Mouse (Mus musculus): ENCODE measurements around the gene Prkag2. TPM values are rescaled to one million over a fixed set of nuclear protein-coding genes. Genes with fewer than 3 reads are reported as not detected.

Prkag2 gene
- polyA plus RNA-seq (2016; fragmentation: Nextera tagmentation; extraction: Ambion mirVana) = 62.9 and 65.2 TPM in 2 replicates

GRCm38 (mm10) chr5:25100516-25101125 is at the start of gene Prkag2:
Gene Prkag2, minus strand, starts transcription at chr5:25100642.
- Histone ChIP-seq H3K9me3 (no peaks in the 10 kb centered on the region), H3K27me3 (replicated peaks) (peaks cover 43% of the 10 kb centered on the region), H3K4me2 (replicated peaks) (peak within 1 kb of the TSS; percentile 100), H3K9ac (peak within 1 kb of the TSS; percentile 53), H3K4me3 (peak within 1 kb of the TSS; percentile 58), H3K27ac (no peak within 1 kb of the TSS), H3K36me3 (no peaks in the 10 kb centered on the region), H3K4me1 (peaks cover 22% of the 10 kb centered on the region)
- peak; percentile 27; the same call in 1 of the 2 replicates for ATAC-seq (ENCODE audit: low FRiP score, low read depth)
- under 1% methylated on average over 48 of the region's 50 CpGs for WGBS

GRCm38 (mm10) chr5:25149331-25149965 is 49.0 kb upstream of the Prkag2 start:
- Histone ChIP-seq H3K4me3 (no peak overlapping the region), H3K9ac (no peak overlapping the region), H3K4me1 (no peaks in the 10 kb centered on the region), H3K36me3 (no peaks in the 10 kb centered on the region), H3K27ac (no peak overlapping the region), H3K9me3 (no peaks in the 10 kb centered on the region), H3K4me2 (replicated peaks) (no peak overlapping the region), H3K27me3 (replicated peaks) (no peaks in the 10 kb centered on the region)
- no peak for ATAC-seq (ENCODE audit: low FRiP score, low read depth)
- WGBS = 88% methylated on average over 2 of the region's 2 CpGs

- Histone ChIP-seq H3K4me2 (replicated peaks) (no peak overlapping the region), H3K36me3 (no peaks in the 10 kb centered on the region), H3K4me3 (no peak overlapping the region), H3K27me3 (replicated peaks) (no peaks in the 10 kb centered on the region), H3K9me3 (no peaks in the 10 kb centered on the region), H3K9ac (no peak overlapping the region), H3K4me1 (no peaks in the 10 kb centered on the region), H3K27ac (no peak overlapping the region)
- no peak for ATAC-seq (ENCODE audit: low FRiP score, low read depth)
- WGBS = 77% methylated on average over 7 of the region's 7 CpGs
Measured at GRCm38 (mm10) chr5:25146705-25147104, 46.3 kb upstream of the Prkag2 start.

- Histone ChIP-seq H3K27ac (no peak overlapping the region), H3K27me3 (replicated peaks) (no peaks in the 10 kb centered on the region), H3K4me1 (no peaks in the 10 kb centered on the region), H3K9me3 (no peaks in the 10 kb centered on the region), H3K4me2 (replicated peaks) (no peak overlapping the region), H3K9ac (no peak overlapping the region), H3K36me3 (no peaks in the 10 kb centered on the region), H3K4me3 (no peak overlapping the region)
- WGBS = 91% methylated on average over 4 of the region's 4 CpGs
- no peak for ATAC-seq (ENCODE audit: low FRiP score, low read depth)
Measured at GRCm38 (mm10) chr5:25127865-25128264, 27.4 kb upstream of the Prkag2 start.

GRCm38 (mm10) chr5:25125884-25126560 is 25.6 kb upstream of the Prkag2 start:
- Histone ChIP-seq H3K4me1 (no peaks in the 10 kb centered on the region), H3K27ac (no peak overlapping the region), H3K9ac (no peak overlapping the region), H3K4me2 (replicated peaks) (no peak overlapping the region), H3K4me3 (no peak overlapping the region), H3K27me3 (replicated peaks) (no peaks in the 10 kb centered on the region), H3K36me3 (no peaks in the 10 kb centered on the region), H3K9me3 (no peaks in the 10 kb centered on the region)
- no peak for ATAC-seq (ENCODE audit: low FRiP score, low read depth)
- 79% methylated on average over 3 of the region's 3 CpGs for WGBS

- H3K4me2 ChIP-seq (replicated peaks) = no peak overlapping the region
- H3K9ac ChIP-seq = no peak overlapping the region
- no peak overlapping the region for H3K4me3 ChIP-seq
- WGBS = 93% methylated on average over 1 of the region's 1 CpGs
- H3K36me3 ChIP-seq = no peaks in the 10 kb centered on the region
- H3K4me1 ChIP-seq = no peaks in the 10 kb centered on the region
- H3K9me3 ChIP-seq = no peaks in the 10 kb centered on the region
- no peak overlapping the region for H3K27ac ChIP-seq
- ATAC-seq (ENCODE audit: low FRiP score, low read depth) = no peak
- no peaks in the 10 kb centered on the region for H3K27me3 ChIP-seq (replicated peaks)
Measured at GRCm38 (mm10) chr5:25122534-25122933, 22.1 kb upstream of the Prkag2 start.

- ATAC-seq (ENCODE audit: low FRiP score, low read depth) = no peak
- Histone ChIP-seq H3K36me3 (no peaks in the 10 kb centered on the region), H3K9ac (no peak overlapping the region), H3K9me3 (no peaks in the 10 kb centered on the region), H3K4me3 (no peak overlapping the region), H3K27me3 (replicated peaks) (no peaks in the 10 kb centered on the region), H3K4me1 (no peaks in the 10 kb centered on the region), H3K4me2 (replicated peaks) (no peak overlapping the region), H3K27ac (no peak overlapping the region)
- WGBS = 84% methylated on average over 5 of the region's 5 CpGs
Measured at GRCm38 (mm10) chr5:25119148-25119547, 18.7 kb upstream of the Prkag2 start.

- Histone ChIP-seq H3K27ac (no peak overlapping the region), H3K27me3 (replicated peaks) (no peaks in the 10 kb centered on the region), H3K4me3 (no peak overlapping the region), H3K9me3 (no peaks in the 10 kb centered on the region), H3K4me1 (no peaks in the 10 kb centered on the region), H3K4me2 (replicated peaks) (no peak overlapping the region), H3K9ac (no peak overlapping the region), H3K36me3 (no peaks in the 10 kb centered on the region)
- WGBS = 85% methylated on average over 5 of the region's 5 CpGs
- no peak for ATAC-seq (ENCODE audit: low FRiP score, low read depth)
Measured at GRCm38 (mm10) chr5:25115997-25116396, 15.6 kb upstream of the Prkag2 start.

- ATAC-seq (ENCODE audit: low FRiP score, low read depth) = no peak
- Histone ChIP-seq H3K27ac (no peak overlapping the region), H3K4me3 (no peak overlapping the region), H3K9me3 (no peaks in the 10 kb centered on the region), H3K36me3 (no peaks in the 10 kb centered on the region), H3K9ac (no peak overlapping the region), H3K4me2 (replicated peaks) (no peak overlapping the region), H3K4me1 (no peaks in the 10 kb centered on the region), H3K27me3 (replicated peaks) (no peaks in the 10 kb centered on the region)
- WGBS = 69% methylated on average over 5 of the region's 5 CpGs
Measured at GRCm38 (mm10) chr5:25115216-25115615, 14.8 kb upstream of the Prkag2 start.

- H3K36me3 ChIP-seq = no peaks in the 10 kb centered on the region
- H3K4me1 ChIP-seq = no peaks in the 10 kb centered on the region
- H3K9ac ChIP-seq = no peak overlapping the region
- no peak overlapping the region for H3K27ac ChIP-seq
- no peaks in the 10 kb centered on the region for H3K27me3 ChIP-seq (replicated peaks)
- no peak overlapping the region for H3K4me2 ChIP-seq (replicated peaks)
- no peaks in the 10 kb centered on the region for H3K9me3 ChIP-seq
- H3K4me3 ChIP-seq = no peak overlapping the region
- ATAC-seq (ENCODE audit: low FRiP score, low read depth) = no peak
Measured at GRCm38 (mm10) chr5:25114110-25114509, 13.7 kb upstream of the Prkag2 start.

- no peaks in the 10 kb centered on the region for H3K36me3 ChIP-seq
- H3K4me3 ChIP-seq = no peak overlapping the region
- no peak overlapping the region for H3K9ac ChIP-seq
- ATAC-seq (ENCODE audit: low FRiP score, low read depth) = no peak
- H3K27me3 ChIP-seq (replicated peaks) = no peaks in the 10 kb centered on the region
- H3K4me1 ChIP-seq = no peaks in the 10 kb centered on the region
- no peak overlapping the region for H3K4me2 ChIP-seq (replicated peaks)
- no peaks in the 10 kb centered on the region for H3K9me3 ChIP-seq
- WGBS = 83% methylated on average over 3 of the region's 3 CpGs
- no peak overlapping the region for H3K27ac ChIP-seq
Measured at GRCm38 (mm10) chr5:25110314-25110713, 9.9 kb upstream of the Prkag2 start.

- Histone ChIP-seq H3K4me2 (replicated peaks) (no peak overlapping the region), H3K4me1 (peaks cover 8% of the 10 kb centered on the region; the same call in 1 of the 2 replicates), H3K4me3 (no peak overlapping the region), H3K27me3 (replicated peaks) (peaks cover 14% of the 10 kb centered on the region), H3K9ac (no peak overlapping the region), H3K9me3 (no peaks in the 10 kb centered on the region), H3K27ac (no peak overlapping the region), H3K36me3 (no peaks in the 10 kb centered on the region)
- ATAC-seq (ENCODE audit: low FRiP score, low read depth) = no peak
Measured at GRCm38 (mm10) chr5:25105748-25106147, 5.3 kb upstream of the Prkag2 start.

Data from neural tube, embryonic 12.5 days (tissue).